Mouse (Mus musculus) CD4-positive naive resting alpha-beta T cell, adult 76 days (primary cell): ENCODE results near the gene Rnf225. TPM values are rescaled to one million over a fixed set of nuclear protein-coding genes. Genes with fewer than 3 reads are reported as not detected.

Source experiments
- total RNA-seq: library from RNA; stranded (reverse); gene quantifications from one replicate; pipeline ENCODE4 v1.2.4, GENCODE M21; 2023

Gene Rnf225
- 1.3 TPM for total RNA-seq

GRCm38 (mm10) chr7:12927191-12927680, at the start of gene Rnf225:
Gene Rnf225, plus strand, starts transcription at chr7:12927416.

DNA sequence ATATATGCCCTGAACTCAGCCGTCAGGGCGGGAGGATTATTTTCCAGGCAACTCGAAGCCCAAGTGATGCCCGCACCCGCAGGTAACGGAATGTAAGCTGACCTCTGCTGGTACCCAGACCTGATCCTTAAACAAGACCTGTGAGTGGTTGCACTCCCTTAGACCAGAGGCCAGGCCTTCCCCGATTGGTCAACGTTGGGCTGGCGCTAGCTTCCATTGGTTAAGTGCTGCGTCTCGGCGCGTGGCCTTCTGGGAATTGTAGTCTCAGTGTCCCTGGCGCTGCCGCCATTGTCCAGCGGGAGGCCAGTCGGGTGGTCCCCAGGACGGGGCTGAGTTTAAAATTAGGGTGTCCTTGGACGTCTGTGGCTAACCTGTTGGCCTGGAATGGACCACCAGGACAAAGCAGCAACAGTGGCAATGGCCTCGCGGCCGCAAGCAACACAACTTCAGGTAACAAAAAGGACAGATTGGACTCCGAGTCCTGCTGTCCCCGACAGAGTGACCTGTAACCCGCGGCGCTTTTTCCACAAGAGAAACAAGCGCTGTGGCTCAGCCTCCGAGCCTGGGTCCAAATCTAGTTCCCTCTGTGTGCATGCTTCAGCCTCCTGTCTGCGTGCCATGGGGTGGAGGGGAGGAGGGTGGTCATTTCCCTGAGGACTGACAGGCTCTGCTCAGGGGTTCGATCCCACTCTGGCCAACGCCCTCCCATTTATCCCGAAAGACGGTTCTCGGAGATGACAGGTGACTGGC, 46.1 kb upstream of the Rnf225 start, which contains the start of gene Zfp128:
Zfp128 (plus strand) TSS at position 267 of the 750 bp plus-strand sequence.

DNA sequence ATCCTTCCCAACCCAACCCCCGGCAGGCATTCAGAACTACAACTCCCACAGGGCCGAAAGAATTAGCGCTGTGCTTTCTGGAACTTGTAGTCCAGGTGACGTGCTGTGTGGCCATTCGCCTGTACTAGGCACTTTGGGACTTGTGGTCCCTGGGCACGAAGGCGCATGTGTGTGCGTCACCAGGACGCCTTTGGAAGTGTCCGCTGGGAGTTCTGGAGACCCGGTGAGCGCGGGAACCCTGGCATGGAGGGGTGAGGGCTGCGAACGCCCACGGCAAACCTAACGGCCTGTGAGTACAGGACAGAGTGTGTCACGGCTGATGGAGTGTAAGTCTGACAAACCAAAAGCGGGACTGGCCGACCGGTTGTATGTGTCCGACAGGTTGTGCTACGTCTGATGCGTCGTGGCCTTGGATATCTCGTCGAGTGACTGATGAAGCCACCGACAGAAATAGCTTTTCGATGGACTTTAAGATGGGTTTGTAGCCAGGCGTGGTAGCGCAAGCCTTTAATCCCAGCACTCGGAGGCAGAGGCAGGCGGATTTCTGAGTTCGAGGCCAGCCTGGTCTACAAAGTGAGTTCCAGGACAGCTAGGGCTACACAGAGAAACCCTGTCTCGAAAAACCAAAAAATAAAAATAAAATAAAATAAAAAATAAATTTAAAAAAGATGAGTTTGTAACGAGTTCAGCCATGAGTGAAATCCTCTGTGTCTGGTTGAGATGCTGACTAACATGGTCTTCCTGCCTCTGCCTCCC, 29.4 kb upstream of the Rnf225 start, which contains the start of gene Zscan22:
Zscan22 (plus strand) TSS at position 161 of the 756 bp plus-strand sequence.

DNA sequence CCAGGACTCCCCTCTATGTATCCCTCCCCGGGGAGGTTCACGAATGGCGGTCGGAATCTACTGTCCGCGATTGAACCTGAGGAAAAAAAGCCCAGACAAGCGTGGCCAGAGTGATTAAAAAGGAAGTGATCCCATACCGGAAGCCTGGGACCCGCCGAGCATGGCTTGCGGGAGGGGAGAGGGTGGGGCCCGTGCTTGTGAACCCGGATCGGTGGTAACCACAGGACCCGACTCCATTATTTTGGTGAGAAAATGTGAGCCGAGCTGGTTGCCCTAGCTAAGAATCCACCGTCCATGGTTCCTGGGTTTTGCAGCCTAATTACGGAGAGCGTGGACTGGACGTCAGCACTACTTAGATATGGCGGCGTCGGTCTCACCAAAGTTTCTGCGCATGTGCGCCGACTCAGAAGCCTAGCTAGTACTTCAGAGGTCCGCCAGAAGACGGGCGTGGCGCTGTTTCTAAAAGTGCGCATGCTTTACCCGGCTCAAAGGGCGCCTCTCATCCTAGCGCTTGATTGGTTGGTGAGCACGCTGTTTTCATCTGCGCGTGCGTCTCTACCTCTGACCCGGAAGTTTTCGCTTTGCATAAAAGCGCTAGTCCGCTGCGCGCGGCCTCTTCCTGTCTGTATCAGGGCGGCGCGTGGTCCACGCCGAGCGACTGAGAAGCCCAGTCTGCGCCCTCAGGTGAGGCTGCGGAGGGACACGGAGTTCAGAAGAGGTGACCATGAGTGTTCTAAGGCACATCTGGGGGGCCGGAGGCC, 5.3 kb upstream of the Rnf225 start, which contains the start of gene Rps5:
Rps5 (plus strand) TSS at position 586 of the 761 bp plus-strand sequence.

GRCm38 (mm10) chr7:12965678-12966091, 38.5 kb downstream of the Rnf225 start, which contains the start of gene Zfp324:
Gene Zfp324, plus strand, starts transcription at chr7:12965838.

DNA sequence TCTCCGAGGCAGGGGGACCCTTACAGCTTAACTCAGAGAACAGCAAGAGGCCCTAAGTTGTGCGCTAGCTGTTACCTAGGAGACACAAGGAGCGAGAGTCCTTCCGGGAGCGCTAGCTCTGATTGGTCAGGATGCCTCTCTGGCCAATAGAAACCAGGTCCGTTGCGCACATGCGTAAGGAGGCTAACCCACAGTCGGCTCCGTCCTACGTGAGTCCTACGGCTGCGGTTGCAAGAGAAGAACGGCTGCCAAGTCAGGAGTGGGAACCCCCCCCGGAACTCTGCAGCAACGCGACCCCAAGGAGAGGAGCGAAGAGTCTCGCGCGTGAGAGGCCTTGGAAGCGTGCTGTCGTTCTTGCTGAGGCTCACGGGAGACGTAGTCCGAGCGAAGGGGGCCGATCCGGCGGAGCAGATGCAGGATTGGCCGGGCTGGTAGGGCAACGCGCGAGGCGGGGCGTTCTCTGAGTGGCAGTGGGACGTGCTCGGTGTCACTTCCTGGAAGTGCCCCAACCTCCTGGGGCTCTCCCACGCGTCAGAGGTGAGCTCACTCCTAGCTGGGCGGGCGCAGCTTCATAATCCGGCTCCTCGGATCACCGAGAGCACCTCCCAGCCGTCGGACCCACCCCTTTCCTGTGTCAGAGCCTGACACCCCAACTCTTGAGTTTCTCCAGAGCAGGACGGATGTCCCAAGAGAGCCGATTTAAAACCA, 50.6 kb downstream of the Rnf225 start, which contains the start of gene Zfp446:
Zfp446 (plus strand) TSS at position 167 of the 708 bp plus-strand sequence.

Other genes with a start within 250 kb of the Rnf225 start
- gene Vmn2r55, start 242.4 kb upstream of the Rnf225 start, total RNA-seq, result not detected
- gene Vmn2r56, start 192.4 kb upstream of the Rnf225 start, total RNA-seq, result not detected
- gene Zscan18, start 123.8 kb upstream of the Rnf225 start, total RNA-seq, result 16.5 TPM
- 9.0 TPM for gene Zfp329, start 108.6 kb upstream of the Rnf225 start, total RNA-seq
- 112 TPM for gene Zfp110, start 92.7 kb upstream of the Rnf225 start, total RNA-seq
- 0.82 TPM for gene Zfp128, start 46.2 kb upstream of the Rnf225 start, total RNA-seq
- 8.8 TPM for gene Zscan22, start 29.6 kb upstream of the Rnf225 start, total RNA-seq
- gene Rps5, start 5.1 kb upstream of the Rnf225 start, total RNA-seq, result 2,676 TPM
- gene Zfp324, start 38.4 kb downstream of the Rnf225 start, total RNA-seq, result 1.5 TPM
- 7.4 TPM for gene Zfp446, start 50.4 kb downstream of the Rnf225 start, total RNA-seq
- gene Slc27a5, start 70.8 kb downstream of the Rnf225 start, total RNA-seq, result 0.35 TPM
- gene Trim28, start 71.7 kb downstream of the Rnf225 start, total RNA-seq, result 362 TPM
- gene Zbtb45, start 82.6 kb downstream of the Rnf225 start, total RNA-seq, result 11.5 TPM
- gene Chmp2a, start 107.4 kb downstream of the Rnf225 start, total RNA-seq, result 90.7 TPM
- gene Ube2m, start 110.9 kb downstream of the Rnf225 start, total RNA-seq, result 77.5 TPM
- gene Mzf1, start 127.3 kb downstream of the Rnf225 start, total RNA-seq, result 0.64 TPM
- gene Vmn1r85, start 167.8 kb downstream of the Rnf225 start, total RNA-seq, result not detected
- not detected for gene Vmn1r86, start 192.5 kb downstream of the Rnf225 start, total RNA-seq
- not detected for gene Vmn1r87, start 212.7 kb downstream of the Rnf225 start, total RNA-seq
- 0.09 TPM for gene Vmn1r88, start 232.2 kb downstream of the Rnf225 start, total RNA-seq